Mouse (Mus musculus) naive thymus-derived CD4-positive, alpha-beta T cell, adult 2 months (primary cell): ENCODE measurements at regions not wholly inside any gene's neighbourhood (a gene's known extent, or its start where the extent isn't known, plus 50 kb on each side); places are given as distances from the start of the nearest gene placed in this dataset.

Experiments
- DNase-seq: peaks from one replicate; pipeline ENCODE4 v3.0.0-alpha.2; 2011; ENCODE audit warnings: low read depth

DNA sequence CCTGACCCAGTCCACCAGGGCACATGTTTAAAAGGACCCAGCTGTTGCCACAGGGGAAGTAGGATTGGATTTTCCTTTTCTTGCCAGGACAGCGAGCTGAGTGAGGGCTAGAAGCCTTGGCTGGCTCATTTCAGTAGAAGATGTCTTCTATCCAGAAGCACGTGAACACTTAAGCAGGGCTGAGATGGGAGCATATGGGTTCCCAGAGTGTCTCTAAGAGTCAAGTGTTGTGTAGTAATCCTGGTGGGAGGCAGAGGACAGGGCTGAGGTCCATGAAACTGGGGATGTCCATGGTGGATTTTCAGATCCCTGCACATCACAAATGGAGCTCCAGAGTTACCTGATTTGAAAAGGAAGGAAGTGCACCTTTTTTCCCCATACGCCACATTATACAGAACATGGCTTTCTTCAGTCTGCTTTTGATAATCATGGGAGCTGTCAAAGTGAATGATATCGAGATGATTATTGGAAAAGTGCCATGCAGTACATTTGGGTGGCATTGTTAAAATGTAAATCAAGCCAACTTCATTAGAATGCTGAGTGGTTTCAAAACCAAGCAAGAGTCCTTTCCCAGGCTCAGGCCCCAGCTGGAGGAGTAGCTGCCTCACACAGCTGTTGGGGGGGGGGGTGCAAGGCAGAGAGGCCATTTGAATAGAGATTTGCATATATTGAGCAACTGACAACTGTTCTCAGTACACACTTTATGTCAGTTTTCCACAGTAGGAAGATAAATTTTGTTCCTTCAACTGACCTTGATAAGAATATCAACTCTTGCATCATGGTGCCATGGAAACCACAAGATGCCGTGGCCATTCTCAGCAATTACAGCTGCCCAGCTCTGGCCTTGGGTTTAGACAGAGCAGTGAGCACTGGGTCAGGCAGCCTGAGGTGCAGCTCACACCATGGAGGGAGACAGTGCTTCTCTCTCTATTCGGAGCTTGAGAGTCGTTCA, 81.7 kb downstream of the Slc35b3 start:
- DNase-seq = no peak

DNA sequence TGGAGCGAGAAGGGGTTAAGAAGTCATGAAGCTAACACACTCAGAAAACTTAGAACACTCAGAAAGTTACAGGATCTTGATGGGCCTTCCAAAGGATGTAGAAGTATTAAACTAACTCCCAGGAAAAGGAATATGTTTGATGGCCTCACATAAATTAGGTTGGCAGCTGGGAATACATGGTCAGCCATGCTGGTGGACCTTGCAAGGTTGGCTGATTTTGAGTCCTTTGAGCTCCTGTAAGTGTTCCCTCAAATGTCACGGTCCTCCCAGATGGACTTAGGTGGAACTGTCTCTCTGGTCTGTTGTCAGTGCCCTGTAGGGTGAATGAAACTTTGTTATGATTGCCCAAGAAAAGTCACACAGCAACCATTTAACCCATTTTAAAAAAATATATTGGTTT, 84.8 kb downstream of the Slc35b3 start:
- no peak for DNase-seq

- DNase-seq = no peak
These were observed 96.7 kb downstream of the Slc35b3 start for GRCm38 (mm10) chr13:38864002-38864401.

DNA sequence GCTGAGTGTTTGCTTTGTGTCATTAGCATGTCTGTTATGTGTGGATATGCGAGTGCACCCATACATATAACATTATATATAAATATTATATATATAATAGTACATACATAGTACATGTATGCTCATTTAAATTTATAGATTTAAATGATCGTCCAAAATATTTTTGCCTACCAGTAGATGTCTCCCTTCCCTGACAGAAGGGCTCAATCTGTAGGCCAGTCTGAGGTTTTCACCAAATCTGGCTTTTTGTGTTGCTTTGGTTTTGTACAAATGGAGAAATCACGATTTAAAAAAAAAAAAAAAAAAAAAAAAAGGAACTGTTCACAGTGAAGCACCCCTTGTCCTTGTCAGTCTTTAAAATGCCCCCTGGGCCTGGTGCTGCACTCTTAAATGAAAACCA, 104.9 kb downstream of the Slc35b3 start:
- peak; percentile 38 for DNase-seq

GRCm38 (mm10) chr13:38854986-38855385, 105.7 kb downstream of the Slc35b3 start:
- no peak for DNase-seq

GRCm38 (mm10) chr13:38852868-38853267, 107.8 kb downstream of the Slc35b3 start:
- DNase-seq = no peak

DNA sequence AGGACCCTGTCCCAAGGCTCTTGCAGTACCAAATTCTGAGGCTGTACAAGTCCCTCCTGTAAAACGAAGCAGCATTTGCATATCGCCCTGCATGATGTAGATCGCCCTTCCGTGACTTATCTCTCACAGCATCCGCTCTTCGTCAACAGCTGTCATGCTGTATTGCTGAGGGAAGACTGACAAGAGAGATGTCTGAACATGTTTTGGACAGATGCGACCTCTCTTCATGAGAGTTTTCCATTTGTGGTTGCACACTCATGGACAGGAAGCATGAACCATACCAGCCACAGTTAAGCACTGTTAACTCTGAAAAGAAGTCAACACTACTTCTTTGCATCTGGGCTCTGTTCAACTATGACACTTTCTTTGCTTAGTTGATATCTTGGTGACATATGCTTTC, 108.9 kb downstream of the Slc35b3 start:
- no peak for DNase-seq

DNA sequence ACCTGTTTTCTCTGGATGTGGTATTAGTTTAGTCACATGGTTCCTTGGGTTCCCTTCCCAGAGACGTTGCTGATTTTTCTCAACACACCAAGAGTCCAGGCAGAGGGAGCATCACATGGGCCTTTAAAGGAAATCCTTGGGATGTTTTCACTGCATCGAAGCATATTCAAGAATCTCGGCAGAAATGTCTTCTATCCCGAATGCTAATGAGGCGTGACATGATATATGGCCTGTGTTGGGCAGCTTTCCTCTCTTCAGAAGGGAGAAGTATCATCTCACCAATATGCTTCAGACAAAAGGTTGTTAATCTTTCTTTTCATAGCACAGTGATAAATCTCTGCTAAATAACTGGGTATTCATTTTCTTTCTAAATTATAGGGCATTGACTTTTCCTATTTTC, 122.4 kb downstream of the Slc35b3 start:
- DNase-seq = no peak

GRCm38 (mm10) chr13:38825649-38826048, 135.0 kb downstream of the Slc35b3 start:
- no peak for DNase-seq

DNA sequence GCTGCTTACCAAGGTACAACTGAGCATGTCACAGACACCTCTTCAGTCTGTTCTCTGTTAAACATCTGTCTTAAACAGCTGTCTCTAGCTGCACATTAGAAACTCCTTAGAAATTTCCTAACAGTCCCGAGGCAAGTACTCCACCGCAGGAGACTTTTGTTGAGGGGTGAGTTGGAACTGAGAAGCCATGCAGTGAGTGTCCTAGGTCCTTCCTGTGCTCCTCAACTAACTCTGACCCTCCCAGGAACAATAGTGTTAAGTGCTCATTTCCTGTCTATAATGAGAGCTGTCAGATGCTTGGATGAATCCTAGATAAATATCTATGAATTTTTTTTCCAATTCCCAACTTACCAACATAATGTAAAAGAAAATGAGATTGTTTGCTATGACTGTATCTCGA, 141.1 kb downstream of the Slc35b3 start:
- no peak for DNase-seq

DNA sequence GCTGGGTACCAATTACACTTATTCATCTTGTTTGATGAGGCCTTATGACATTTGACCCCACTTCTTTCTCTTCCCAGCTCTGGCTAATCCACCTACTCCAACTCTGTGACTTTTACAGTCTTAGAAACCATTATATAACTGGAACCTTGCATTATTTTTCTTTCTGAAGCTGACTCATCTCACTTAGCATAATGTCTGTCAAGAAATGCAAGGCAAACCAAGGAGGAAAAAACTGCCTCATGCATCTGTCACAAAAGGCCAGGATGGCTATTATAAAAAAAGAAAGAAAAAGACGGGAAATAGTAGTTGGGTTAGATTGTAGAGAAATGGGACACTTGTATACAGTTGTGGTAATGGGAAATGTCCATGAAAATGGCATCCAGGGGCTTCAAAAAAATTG, 141.9 kb downstream of the Slc35b3 start:
- no peak for DNase-seq

DNA sequence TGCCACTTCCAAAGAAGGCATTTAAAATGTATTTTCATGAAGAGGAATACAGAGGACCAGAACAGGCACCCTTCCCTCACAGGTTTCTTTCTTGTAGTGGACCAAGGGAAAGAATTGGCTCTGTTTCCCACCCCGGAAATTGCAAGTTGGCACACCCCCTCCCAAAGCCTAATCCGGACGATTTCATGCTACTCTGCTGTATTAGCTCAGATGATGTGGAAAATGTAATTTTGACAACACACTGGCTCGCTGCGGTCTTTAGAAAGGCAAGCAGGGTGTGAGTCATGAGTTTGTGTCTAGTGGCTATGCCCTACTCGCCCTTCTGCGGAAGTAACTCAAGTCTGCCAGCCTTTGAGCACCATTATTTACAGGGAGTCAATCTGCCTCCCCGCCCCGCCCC, 144.4 kb downstream of the Slc35b3 start:
- DNase-seq = no peak

DNA sequence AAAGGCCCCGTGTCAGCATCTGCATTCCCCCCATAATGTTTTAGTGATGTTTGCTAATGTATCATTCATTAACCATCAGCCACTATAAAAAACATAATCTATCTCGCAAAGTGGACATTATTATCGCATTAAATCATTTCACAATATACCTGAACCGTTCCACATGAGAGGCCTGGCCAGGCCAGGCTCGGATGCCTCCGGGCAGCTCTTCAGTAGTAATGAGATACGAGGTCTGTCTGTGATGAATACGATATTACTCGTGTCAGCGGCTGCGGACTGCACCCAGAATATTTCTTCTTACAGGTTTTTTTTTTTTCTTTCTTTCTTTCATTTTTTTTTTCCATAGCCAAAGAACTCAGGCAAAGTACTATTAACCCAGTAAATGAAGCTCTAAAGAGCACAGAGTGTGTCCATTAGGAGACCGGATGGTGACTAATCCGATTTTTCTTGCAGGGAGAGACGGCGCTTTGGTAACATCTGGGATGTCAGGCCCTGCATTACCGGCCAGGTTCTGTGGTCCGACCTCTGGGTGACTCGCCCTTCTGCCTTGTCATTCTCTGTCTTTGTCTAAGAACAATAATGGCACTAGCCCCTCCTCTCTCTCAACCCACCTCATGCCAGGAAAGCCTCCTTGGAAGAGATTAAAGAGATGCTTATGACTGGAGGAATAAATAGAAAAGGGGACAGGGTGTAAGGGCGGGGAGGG, 145.5 kb downstream of the Slc35b3 start:
- DNase-seq = no peak

DNA sequence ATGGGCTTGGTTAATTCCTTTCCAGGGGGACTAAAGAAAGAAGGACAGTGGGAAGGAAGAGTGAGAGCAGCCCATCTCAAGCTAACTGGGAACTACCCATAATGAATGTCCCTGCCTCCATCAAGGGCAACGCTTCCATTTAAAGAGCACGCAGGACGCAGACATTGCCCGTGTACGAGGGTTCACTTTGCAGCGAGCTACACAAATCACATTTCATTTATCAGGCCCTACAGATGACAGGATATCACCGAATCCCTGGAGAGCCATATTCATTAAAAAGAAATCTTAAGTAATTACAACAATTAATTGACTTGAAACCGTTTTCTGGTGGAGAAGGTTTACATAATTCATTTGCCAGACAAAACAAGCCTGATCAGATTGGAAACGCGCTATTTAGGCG, 139.7 kb upstream of the Eef1e1 start:
- DNase-seq = no peak

DNA sequence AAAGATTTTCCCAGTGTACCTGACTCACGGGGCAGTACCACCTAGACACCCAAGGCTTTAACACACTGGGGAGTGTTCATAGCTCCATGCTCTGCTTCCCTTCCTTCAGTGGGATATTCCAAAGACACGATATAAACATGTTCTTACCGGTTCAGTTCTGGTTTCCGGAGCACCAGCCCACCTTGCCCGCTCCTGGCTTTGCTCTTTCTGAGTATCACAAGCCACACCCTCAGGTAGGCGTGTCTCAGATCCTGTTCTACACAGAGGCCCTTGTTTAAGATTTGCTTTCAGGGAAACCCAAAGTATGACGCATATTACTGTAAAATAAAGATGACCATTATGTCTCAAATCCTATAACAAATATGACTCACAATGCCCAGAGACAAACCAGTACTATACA, 134.6 kb upstream of the Eef1e1 start:
- DNase-seq = no peak

- no peak for DNase-seq
These were observed 121.8 kb upstream of the Eef1e1 start for GRCm38 (mm10) chr13:38780630-38781010.

DNA sequence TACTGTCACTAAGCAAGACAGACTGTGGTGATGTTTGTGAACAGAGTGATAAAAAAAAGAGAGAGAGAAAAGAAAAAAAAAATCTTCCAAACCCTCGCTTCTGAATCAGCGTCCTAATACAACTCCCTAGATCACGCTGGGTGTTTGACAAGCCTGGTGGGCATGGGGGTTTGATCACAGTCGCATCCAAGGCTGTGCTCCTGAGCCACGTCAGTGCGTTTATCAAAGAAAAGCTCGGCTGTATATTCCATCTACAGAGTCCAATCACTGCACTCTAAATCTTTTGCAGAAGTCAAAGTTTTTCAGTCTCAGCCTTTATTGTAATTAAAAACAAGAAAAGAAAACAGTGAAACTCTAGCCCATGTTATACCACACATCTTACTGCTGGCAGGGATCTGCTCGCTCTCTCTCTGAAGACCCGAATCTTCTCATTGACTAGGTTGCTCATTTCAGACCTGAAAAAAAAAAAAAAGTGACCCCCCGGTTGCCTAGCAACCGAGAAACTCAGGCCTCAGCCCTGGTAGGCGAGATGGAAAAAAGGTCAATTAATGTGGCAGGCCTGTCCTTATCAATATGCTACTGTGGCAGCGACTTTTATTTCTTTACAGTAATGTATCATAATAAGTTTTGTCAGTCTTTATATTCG, 121.2 kb upstream of the Eef1e1 start:
- DNase-seq = no peak

DNA sequence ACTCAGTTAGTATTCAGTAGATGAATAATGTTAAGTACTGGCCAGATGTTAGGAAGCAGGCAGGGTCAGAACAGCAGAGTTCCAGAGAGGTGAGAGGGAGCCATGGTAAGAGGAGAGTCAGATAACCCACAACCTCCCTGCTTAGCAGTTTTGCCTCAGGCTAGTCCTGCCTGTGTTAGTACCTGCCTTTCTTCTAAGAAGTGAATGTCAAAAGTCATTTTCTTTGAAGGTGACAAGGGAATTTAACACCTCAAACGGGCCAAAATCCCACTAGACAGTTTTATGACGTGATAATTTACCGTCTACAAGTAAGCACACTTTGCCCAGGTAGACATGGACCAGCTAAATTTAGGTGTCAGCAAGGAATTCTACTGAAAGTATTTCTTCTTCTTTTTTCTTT, 117.7 kb upstream of the Eef1e1 start:
- DNase-seq = no peak

- DNase-seq = no peak
These were observed 114.1 kb upstream of the Eef1e1 start for GRCm38 (mm10) chr13:38772996-38773395.

- DNase-seq = no peak
These were observed 107.3 kb upstream of the Eef1e1 start for GRCm38 (mm10) chr13:38766133-38766532.

DNA sequence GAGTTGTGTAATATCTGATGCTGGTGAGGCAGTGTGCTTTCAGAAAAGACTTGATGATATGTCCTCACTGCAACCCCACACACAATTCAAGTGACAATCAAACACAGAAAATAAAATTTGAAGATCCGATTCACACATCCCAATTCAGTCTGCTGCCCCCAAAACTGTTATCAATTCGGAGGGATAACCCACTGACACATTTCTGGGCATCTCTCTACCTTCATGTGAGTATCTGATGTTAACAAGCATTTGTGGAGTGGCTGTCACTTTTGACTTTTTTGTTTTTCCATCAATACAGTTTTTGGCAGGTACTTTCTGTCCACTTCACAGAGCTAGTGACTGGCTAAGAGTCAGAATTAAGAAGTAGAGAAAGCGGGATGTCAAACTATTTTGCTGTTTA, 101.4 kb upstream of the Eef1e1 start:
- no peak for DNase-seq

GRCm38 (mm10) chr13:38756629-38757227, 97.9 kb upstream of the Eef1e1 start:
- DNase-seq = no peak

GRCm38 (mm10) chr13:38753722-38754121, 94.9 kb upstream of the Eef1e1 start:
- DNase-seq = no peak
